Mouse (Mus musculus): ENCODE results near the gene Olfr617.
"Not testable (repeated sequence)": the region's sequence is repeated elsewhere in the genome, so short reads cannot be mapped to it uniquely, and the experiment has no call there.

Gene Olfr617

DNA sequence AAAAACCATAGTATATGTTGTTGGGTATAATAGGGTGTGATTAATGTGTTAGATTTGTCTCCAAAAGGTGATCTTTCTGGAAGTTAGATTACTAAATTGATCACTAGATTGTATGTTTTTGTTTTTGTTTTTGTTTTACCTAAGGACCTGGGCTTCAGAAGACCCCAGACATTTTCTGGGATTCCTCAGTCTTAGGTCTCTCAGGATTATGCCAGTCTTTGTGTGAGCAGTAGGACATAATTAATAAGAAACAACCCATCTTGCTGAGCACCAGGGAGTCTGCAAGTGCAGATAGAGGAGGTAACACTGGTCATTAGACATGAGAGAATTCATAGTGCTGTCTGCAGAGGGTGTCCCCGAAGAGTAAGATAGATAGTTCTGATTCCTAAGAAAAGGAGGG is at the start of gene Olfr617:
Olfr617 (plus strand) TSS at position 301 of the 400 bp plus-strand sequence.
- DNase-seq (ENCODE audit: extremely low spot score, low read depth, low spot score): no peak

DNA sequence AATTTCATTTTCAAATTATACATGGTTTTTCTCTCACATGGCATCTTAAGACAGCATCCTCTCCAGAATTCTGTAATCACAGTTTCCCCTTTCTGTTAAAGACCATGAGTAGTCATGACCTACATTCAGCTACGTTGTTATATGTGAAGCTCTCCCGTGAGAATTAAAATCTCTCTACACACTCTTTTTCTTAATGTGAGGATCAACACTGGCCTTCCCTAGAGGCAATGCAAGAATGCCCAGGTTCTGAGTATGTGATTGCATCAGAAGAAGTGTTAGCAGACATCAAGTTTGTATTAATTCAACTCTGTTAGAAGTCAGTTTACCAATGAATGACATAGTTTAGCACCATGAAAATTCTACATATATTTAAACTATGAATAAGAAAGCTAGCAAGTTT is 30.2 kb upstream of the Olfr617 start, which contains the start of gene Olfr612:
Olfr612 (minus strand) TSS at position 101 of the 400 bp plus-strand sequence.
- not testable (repeated sequence) for DNase-seq (ENCODE audit: extremely low spot score, low read depth, low spot score)

DNA sequence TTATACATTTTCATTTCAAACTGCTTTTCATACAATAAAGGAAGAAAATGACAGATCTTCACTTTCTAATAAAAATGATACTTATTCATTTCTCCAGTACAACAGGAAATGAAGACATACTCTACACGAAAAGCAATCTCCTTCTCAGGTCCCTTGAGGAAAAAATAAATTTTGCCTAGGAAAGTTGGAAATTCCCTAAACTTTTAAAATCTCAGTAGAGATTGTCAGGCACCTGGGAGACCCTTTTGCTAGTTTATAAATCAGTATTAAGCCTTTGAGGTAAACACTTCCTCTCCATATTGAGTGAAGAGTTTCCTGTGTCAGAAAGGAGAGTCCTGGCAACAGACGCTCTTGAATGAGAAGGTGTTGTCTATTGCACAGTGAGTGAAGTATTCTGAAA is 25.1 kb upstream of the Olfr617 start, which contains the start of gene Olfr613:
Olfr613 (plus strand) TSS at position 301 of the 400 bp plus-strand sequence.
- DNase-seq (ENCODE audit: extremely low spot score, low read depth, low spot score): no peak

- no peak for DNase-seq (ENCODE audit: extremely low spot score, low read depth, low spot score)
Measured at GRCm38 (mm10) chr7:103555779-103556178, 17.1 kb upstream of the Olfr617 start, which contains the start of gene Olfr615. Gene Olfr615, plus strand, starts transcription at chr7:103556079.

DNA sequence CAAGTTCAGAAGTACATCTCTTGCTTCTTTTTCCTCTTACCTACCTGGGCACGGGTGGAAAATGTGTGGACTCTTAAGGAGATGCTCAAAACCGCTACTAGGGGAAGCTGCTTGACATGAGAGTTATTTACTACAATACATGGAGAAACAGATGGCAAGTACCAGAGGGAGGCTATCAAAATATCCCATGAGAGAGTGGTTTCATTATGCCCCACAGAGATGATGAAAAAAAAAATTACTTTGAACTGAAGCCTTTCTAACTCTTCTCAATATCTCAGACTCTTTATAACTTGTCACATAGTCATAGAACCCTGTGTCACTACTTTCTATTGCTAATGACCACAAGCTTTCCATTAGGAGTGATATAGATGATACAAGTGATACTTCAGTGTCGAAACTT is 3.8 kb upstream of the Olfr617 start, which contains the start of gene Olfr616:
Olfr616 (minus strand) TSS at position 101 of the 400 bp plus-strand sequence.
- DNase-seq (ENCODE audit: extremely low spot score, low read depth, low spot score): no peak

DNA sequence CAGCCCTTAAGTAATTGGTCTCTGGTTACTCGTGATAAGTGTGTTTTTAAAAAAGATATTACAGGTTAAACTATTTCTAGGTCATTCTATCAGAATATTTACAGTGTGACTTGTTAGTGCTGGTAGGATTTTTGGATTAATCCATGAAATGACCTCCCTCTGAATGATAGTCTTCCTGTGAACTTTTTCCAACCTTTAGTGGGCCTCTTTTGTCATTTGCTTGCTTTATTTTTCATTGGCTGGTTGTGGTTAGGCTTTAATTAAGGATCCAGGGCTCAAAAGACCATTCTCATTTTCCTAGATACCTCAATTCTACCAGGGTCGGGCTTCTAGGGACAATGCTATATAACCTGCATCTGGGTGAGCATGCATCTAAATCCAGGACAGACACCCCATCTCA is 16.9 kb downstream of the Olfr617 start, which contains the start of gene Olfr618:
Olfr618 (plus strand) TSS at position 301 of the 400 bp plus-strand sequence.
- DNase-seq (ENCODE audit: extremely low spot score, low read depth, low spot score): no peak

DNA sequence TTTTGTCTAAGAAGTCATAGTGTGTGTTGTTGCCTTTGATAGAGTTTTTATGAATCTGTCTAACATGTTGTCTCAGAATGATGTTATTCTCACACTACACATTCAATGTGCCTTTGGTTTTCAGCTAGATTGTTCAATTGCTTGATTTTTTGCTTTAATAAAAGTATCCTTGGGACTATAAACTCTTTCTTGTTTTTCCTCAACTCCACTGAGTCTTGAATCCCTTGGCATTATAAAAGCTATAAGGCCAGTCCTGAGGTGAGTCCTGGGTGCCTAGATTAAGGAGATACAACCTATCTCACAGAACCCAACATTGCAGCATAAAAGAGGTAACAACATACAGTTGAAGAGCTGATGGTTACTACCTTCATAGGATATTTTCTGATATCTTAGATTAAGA is 27.4 kb downstream of the Olfr617 start, which contains the start of gene Olfr619:
Olfr619 (plus strand) TSS at position 301 of the 400 bp plus-strand sequence.
- DNase-seq (ENCODE audit: extremely low spot score, low read depth, low spot score): no peak

DNA sequence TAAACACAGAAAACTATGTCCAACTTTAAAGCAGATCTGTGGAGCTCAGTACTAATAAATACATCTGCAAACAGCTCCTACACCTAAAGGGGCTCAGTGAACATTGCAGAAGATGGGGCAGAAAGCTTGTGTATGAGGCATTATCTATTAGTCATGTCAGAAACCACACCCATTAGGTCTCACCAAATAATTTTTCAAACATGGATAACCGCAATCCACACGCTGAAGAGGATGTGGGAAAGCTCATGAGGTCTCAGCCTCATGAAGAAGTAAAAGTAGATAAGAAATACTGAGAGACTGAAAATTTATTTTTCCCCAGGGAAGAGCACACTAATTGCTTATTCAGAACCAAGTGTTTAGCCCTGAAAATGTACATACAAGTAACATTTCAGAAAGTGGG is 34.6 kb downstream of the Olfr617 start:
- no peak for DNase-seq (ENCODE audit: extremely low spot score, low read depth, low spot score)

- no peak for DNase-seq (ENCODE audit: extremely low spot score, low read depth, low spot score)
Measured at GRCm38 (mm10) chr7:103612434-103612833, 39.6 kb downstream of the Olfr617 start, which contains the start of gene Olfr620. Gene Olfr620, minus strand, starts transcription at chr7:103612534.
